Mouse (Mus musculus): ENCODE measurements around the gene Mettl27.

Mettl27 gene

DNA sequence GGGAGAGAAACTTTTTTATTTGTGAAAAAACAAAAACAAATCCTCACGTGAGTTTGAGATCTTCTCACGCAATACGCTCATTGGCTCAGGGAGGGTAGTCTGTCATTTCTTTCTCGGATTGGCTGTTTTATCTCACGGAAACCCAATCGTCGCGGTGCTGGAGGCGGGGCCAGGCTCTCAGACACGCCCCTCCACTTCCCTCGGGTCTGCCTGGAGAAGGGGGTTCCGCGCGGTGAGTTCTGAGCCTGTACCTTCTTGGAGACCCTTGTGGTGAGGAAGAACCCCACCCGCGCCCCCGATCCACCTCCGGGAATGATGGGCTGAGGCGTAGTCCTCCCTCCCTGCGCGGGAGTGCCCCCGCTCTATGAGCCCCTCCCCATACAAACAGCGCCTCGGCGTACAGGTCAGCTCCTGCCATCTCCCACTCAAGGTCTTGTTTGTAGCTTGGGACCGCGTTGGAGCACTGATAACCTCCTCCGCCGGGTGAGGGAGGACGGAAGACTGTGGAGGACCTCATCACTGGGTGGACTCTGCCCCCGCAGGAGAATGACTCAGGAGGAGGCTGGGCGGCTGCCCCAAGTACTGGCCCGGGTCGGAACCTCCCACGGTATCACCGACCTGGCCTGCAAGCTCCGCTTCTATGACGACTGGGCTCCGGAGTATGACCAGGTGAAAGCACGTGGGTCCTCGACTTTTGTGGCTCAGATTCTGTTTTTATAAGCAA lies at the start of gene Mettl27:
TSS of gene Mettl27 (plus strand) at position 190 of the 724 bp plus-strand sequence.
- DNase-seq (ENCODE audit: low read depth, low spot score) = peak; percentile 70

GRCm38 (mm10) chr5:134883077-134883476 lies 49.1 kb upstream of the Mettl27 start:
- no peak for DNase-seq (ENCODE audit: low read depth, low spot score)

- no peak for DNase-seq (ENCODE audit: low read depth, low spot score)
These were observed 44.5 kb upstream of the Mettl27 start for GRCm38 (mm10) chr5:134887447-134888335.

GRCm38 (mm10) chr5:134888505-134888904 lies 43.7 kb upstream of the Mettl27 start:
- DNase-seq (ENCODE audit: low read depth, low spot score) = no peak

- no peak for DNase-seq (ENCODE audit: low read depth, low spot score)
These were observed 41.5 kb upstream of the Mettl27 start for GRCm38 (mm10) chr5:134890601-134891054.

DNA sequence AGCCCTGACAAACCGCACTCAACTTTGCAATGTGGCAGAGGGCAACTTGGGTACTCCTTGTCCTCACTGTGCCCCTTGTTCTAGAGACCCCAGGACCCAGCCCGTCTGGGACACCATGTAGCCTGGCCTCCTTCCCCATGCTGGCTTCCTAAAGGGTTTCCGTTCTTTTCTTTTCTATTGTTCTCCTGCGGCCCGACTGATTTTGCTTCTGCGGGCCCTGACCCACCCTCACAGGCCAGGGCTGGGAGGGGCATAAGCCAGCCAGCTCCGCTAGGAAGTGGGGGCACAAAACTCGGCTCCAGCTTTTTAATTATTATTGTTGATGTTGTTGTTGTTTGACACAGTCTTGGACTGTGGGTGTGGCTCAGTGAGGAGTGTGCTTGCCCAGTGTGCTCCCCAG lies 40.6 kb upstream of the Mettl27 start:
- DNase-seq (ENCODE audit: low read depth, low spot score) = no peak

DNA sequence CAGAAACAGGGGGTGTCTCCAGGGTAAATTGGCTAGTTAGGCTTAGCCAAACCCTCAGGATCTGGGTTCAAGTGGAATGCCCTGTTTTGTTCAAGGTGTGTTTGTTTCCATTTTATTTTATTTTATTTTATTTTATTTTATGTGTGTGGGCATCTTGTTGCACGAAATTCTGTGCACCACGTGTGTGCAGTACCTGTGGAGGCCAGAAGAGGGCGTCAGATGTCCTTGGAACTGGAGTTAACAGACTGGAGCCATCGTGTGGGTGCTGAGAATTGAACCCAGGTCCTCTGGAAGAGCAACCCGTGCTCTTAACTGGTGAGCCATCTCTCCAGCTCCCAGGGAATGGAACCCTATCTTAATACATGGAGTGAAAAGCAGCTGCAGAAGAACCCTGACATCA lies 39.5 kb upstream of the Mettl27 start:
- no peak for DNase-seq (ENCODE audit: low read depth, low spot score)

DNA sequence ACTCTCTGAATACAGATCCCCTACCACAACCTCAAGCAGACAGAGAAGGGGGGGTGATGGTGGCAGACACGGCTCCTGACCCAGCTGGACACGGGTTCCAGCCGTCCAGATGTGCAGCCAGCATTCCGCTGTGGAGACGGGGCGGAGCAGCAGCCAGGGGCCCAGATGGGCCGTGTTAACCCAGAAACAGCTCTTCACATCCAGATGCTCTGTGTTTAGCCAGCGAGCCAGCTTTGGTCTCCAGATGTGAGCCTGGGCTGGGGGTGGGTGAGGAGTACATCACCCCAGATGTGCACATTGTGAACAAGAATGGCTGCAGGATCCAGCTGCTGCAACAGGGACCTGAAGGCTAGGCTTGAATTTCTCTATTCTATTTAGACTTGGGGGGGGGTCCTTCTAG lies 36.9 kb upstream of the Mettl27 start:
- DNase-seq (ENCODE audit: low read depth, low spot score) = peak; percentile 19

DNA sequence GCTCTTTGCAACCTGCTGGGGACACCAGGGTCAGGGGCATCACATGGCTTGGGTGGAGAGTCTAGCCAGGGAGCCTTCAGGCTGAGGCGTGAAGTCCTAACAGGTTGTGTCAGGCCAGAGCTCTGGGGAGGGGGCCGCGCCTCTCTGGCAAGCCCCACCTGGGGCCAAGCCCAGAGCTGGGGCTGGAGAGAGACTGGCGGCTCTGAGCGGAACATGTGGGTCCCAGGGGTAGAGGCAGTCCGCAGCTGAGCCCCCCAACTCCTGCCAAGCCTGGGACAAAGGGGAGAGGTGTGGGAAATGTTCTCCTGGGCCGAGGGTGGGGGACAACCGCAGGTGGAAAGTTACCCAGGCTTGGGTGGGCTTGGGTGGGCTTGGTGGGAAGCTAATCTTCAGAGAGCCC lies 35.2 kb upstream of the Mettl27 start:
- DNase-seq (ENCODE audit: low read depth, low spot score) = no peak

DNA sequence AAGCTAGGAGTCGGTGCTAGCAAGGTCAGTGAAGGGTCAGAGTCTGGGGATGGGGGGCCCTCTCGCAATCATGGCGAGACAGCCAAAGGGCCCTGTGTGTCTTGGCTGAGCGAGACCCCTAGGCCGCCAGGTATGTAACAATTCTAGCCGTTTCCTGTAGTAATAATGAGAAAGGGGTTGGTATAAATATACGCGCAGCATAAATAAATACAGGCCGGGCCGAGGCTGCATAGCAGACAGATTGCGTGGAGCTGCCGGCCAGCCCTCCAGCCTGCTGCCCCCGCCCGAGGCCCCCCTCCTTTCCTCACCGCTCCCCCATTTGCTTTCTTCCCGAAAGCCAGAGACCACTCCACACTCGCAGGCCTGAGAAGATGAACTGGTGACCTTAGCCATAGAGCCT lies 34.6 kb upstream of the Mettl27 start:
- no peak for DNase-seq (ENCODE audit: low read depth, low spot score)

- peak; percentile 29 for DNase-seq (ENCODE audit: low read depth, low spot score)
These were observed 31.0 kb upstream of the Mettl27 start for GRCm38 (mm10) chr5:134901012-134901643.

- DNase-seq (ENCODE audit: low read depth, low spot score) = no peak
These were observed 30.5 kb upstream of the Mettl27 start for GRCm38 (mm10) chr5:134901644-134902027.

DNA sequence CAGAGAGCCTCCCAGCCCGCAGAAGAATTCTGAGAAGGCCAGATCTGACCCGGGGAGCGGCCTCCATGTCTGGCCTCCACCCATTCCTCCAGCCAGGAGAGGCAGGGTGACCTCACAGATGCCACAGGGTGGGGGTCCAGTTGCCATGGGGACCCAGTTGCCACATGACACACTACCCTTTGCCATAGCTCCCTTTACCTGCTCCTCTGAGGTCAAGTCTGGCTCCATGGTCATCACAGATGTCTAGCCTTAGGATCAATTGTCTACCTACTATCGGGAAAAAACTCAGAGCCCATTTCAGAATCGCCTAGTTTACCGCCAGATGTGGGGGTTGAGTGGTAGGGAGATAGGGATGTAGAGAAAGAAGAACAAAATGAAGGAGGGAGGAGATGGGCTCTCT lies 25.5 kb upstream of the Mettl27 start, which contains the start of gene Tmem270:
TSS of gene Tmem270 (minus strand) at position 101 of the 400 bp plus-strand sequence.
- no peak for DNase-seq (ENCODE audit: low read depth, low spot score)

DNA sequence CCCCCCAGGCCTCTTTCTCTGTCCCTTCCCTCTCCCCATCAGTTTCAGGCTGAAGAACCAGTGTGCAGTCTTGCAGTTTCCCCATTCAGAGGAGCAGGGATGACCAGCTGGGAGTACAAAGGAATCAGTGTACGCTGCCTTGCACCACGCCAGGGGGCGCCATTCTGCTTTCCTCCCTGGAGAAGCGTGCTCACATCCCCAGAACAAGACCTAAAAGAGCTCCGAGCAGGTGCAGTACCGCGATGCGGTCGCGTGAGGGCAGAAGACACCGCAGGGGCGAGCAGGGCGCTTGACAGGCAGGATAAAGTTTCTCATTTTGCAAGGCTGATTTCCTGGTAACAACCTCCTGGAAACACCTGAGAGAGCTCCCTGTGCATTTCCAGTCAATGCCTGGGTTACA lies 25.0 kb upstream of the Mettl27 start:
- peak; percentile 72 for DNase-seq (ENCODE audit: low read depth, low spot score)

GRCm38 (mm10) chr5:134911901-134912300 lies 20.3 kb upstream of the Mettl27 start:
- no peak for DNase-seq (ENCODE audit: low read depth, low spot score)

DNA sequence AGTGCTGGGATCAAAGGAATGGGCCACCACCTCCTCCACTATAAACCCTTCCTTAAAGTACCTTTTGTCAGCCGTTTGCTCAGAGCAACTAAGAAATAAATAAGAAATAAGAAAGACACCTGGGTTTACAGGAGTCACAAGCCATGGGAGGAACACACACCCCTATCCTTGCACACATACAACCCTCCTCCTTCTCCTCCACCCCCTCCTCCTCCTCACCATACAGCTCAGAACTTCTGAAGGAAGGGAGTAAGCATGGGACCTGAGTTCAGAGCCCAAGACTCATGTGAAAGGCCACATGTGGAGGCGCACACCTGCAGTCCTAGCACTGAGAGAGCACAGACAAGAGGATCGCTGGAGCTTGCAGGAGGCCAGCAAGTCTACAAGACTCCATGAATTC lies 18.8 kb upstream of the Mettl27 start:
- DNase-seq (ENCODE audit: low read depth, low spot score) = no peak

- DNase-seq (ENCODE audit: low read depth, low spot score) = no peak
These were observed 18.4 kb upstream of the Mettl27 start for GRCm38 (mm10) chr5:134913753-134914152.

- DNase-seq (ENCODE audit: low read depth, low spot score) = no peak
These were observed 17.7 kb upstream of the Mettl27 start for GRCm38 (mm10) chr5:134914510-134914909.

DNA sequence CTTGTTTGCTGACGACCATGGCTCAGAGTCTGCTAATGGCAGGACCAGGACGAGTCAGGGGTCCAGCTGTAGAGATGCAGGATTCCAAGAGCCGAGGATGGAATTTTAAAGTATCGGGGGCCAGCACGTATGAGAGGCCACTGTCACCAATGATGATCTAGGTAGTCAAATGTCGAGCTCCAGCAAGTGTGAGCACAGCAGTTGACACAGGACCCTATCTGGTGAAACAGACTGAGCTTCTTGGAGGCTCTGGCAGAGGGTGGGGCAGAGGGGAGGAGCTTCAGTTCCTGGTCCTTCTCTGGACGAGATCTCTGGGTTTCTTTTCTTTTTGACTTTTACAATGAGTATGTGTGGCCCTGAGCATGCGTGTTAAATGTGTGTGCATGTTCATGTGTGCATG lies 16.9 kb upstream of the Mettl27 start, which contains the start of gene Cldn13:
TSS of gene Cldn13 (minus strand) at position 216 of the 400 bp plus-strand sequence.
- no peak for DNase-seq (ENCODE audit: low read depth, low spot score)

- no peak for DNase-seq (ENCODE audit: low read depth, low spot score)
These were observed 13.9 kb upstream of the Mettl27 start for GRCm38 (mm10) chr5:134918071-134918832.

DNA sequence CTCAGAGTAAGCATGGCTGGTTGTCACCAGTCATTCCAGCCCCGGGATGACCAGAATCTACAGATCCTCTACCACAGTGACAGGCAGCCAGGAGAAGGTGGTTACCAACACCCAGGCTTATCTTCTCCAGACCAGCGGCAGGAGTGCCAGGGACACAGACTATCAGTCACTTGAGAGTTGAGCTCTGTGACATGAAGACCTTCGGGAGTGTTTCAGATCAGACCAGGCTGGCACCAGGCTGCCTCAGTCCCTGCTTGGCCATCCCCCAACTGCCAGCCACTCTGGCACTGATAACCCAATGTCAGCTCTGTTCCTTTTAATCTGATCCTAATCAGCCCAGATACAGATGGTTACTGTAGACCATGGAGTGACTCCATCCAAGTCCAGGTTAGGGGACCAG lies 13.1 kb upstream of the Mettl27 start:
- no peak for DNase-seq (ENCODE audit: low read depth, low spot score)
